Mouse (Mus musculus): ENCODE results near the gene Nrcam. TPM values are rescaled to one million over a fixed set of nuclear protein-coding genes. Genes with fewer than 3 reads are reported as not detected.

Gene Nrcam
- polyA plus RNA-seq, 1 experiment from 2014 or later, result 75.7 TPM

GRCm38 (mm10) chr12:44532337-44533113 lies 203.8 kb downstream of the Nrcam start:
- no peak overlapping the region for H3K4me3 ChIP-seq (ENCODE audit: low read depth, low read length)
- ATAC-seq (ENCODE audit: low FRiP score), result no peak
- no peaks in the 10 kb centered on the region for H3K9me3 ChIP-seq (ENCODE audit: control insufficient read depth, low read length)
- H3K27me3 ChIP-seq (ENCODE audit: control insufficient read depth, insufficient read depth, low read length), result no peaks in the 10 kb centered on the region
- no peak overlapping the region for H3K27ac ChIP-seq (ENCODE audit: low read depth, low read length)
- H3K4me2 ChIP-seq, result no peak overlapping the region
- peak; percentile 69 for DNase-seq (ENCODE audit: low spot score, missing footprints)
- WGBS, result 77% methylated on average over 19 of the region's 19 CpGs
- H3K9ac ChIP-seq (ENCODE audit: low read length), result no peak overlapping the region
- peaks cover 7% of the 10 kb centered on the region for H3K4me1 ChIP-seq (ENCODE audit: control insufficient read depth, insufficient read depth, low read length)
- no peaks in the 10 kb centered on the region for H3K36me3 ChIP-seq (ENCODE audit: control insufficient read depth, insufficient read depth, low read length)

- DNase-seq (ENCODE audit: low spot score, missing footprints), result peak; percentile 80
- Histone ChIP-seq H3K4me1 (ENCODE audit: control insufficient read depth, insufficient read depth, low read length) (no peaks in the 10 kb centered on the region), H3K4me3 (ENCODE audit: low read depth, low read length) (no peak overlapping the region), H3K27ac (ENCODE audit: low read depth, low read length) (no peak overlapping the region), H3K9me3 (ENCODE audit: control insufficient read depth, low read length) (no peaks in the 10 kb centered on the region), H3K4me2 (no peak overlapping the region), H3K9ac (ENCODE audit: low read length) (no peak overlapping the region), H3K36me3 (ENCODE audit: control insufficient read depth, insufficient read depth, low read length) (no peaks in the 10 kb centered on the region), H3K27me3 (ENCODE audit: control insufficient read depth, insufficient read depth, low read length) (no peaks in the 10 kb centered on the region)
- ATAC-seq (ENCODE audit: low FRiP score), result peak; percentile 35; the same call in 1 of the 2 replicates
- WGBS, result 76% methylated on average over 7 of the region's 7 CpGs
Observed at GRCm38 (mm10) chr12:44534100-44534633, 205.5 kb downstream of the Nrcam start.

DNA sequence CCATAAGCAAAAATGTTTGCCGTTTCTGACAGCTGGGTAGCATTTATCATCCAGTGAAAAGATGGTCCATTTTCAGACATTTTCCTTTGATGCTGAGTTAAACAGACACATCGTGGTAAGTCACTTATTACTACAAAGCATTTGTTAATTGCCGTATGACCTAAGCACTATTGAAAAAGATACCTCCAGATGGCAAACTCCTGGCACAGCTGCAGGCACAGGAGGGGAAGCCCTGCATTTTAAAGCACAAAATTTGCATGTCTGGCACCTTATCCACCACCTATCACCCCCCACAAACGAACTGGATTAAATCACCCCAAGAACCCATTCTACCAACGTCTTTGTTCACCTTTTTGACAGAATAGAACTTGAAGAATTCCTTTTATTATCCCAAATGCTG lies 206.9 kb downstream of the Nrcam start:
- no peaks in the 10 kb centered on the region for H3K36me3 ChIP-seq (ENCODE audit: control insufficient read depth, insufficient read depth, low read length)
- WGBS, result 37% methylated on average over 5 of the region's 5 CpGs
- ATAC-seq (ENCODE audit: low FRiP score) (no peak), DNase-seq (ENCODE audit: low spot score, missing footprints) (peak; percentile 66)
- H3K4me2 ChIP-seq, result no peak overlapping the region
- no peak overlapping the region for H3K27ac ChIP-seq (ENCODE audit: low read depth, low read length)
- no peaks in the 10 kb centered on the region for H3K9me3 ChIP-seq (ENCODE audit: control insufficient read depth, low read length)
- H3K9ac ChIP-seq (ENCODE audit: low read length), result no peak overlapping the region
- no peaks in the 10 kb centered on the region for H3K27me3 ChIP-seq (ENCODE audit: control insufficient read depth, insufficient read depth, low read length)
- no peaks in the 10 kb centered on the region for H3K4me1 ChIP-seq (ENCODE audit: control insufficient read depth, insufficient read depth, low read length)
- no peak overlapping the region for H3K4me3 ChIP-seq (ENCODE audit: low read depth, low read length)

- Histone ChIP-seq H3K4me2 (no peak overlapping the region), H3K36me3 (ENCODE audit: control insufficient read depth, insufficient read depth, low read length) (no peaks in the 10 kb centered on the region), H3K9ac (ENCODE audit: low read length) (no peak overlapping the region), H3K27ac (ENCODE audit: low read depth, low read length) (no peak overlapping the region), H3K4me3 (ENCODE audit: low read depth, low read length) (no peak overlapping the region), H3K27me3 (ENCODE audit: control insufficient read depth, insufficient read depth, low read length) (no peaks in the 10 kb centered on the region), H3K4me1 (ENCODE audit: control insufficient read depth, insufficient read depth, low read length) (no peaks in the 10 kb centered on the region), H3K9me3 (ENCODE audit: control insufficient read depth, low read length) (no peaks in the 10 kb centered on the region)
- DNase-seq (ENCODE audit: low spot score, missing footprints), result peak; percentile 98
- peak; percentile 66 for ATAC-seq (ENCODE audit: low FRiP score)
- 61% methylated on average over 8 of the region's 8 CpGs for WGBS
Observed at GRCm38 (mm10) chr12:44547721-44548369, 219.2 kb downstream of the Nrcam start.

- no peaks in the 10 kb centered on the region for H3K4me1 ChIP-seq (ENCODE audit: control insufficient read depth, insufficient read depth, low read length)
- H3K9me3 ChIP-seq (ENCODE audit: control insufficient read depth, low read length), result no peaks in the 10 kb centered on the region
- no peak overlapping the region for H3K27ac ChIP-seq (ENCODE audit: low read depth, low read length)
- no peaks in the 10 kb centered on the region for H3K36me3 ChIP-seq (ENCODE audit: control insufficient read depth, insufficient read depth, low read length)
- H3K27me3 ChIP-seq (ENCODE audit: control insufficient read depth, insufficient read depth, low read length), result no peaks in the 10 kb centered on the region
- H3K9ac ChIP-seq (ENCODE audit: low read length), result no peak overlapping the region
- no peak overlapping the region for H3K4me3 ChIP-seq (ENCODE audit: low read depth, low read length)
- 69% methylated on average over 9 of the region's 9 CpGs for WGBS
- no peak overlapping the region for H3K4me2 ChIP-seq
- ATAC-seq (ENCODE audit: low FRiP score), result no peak
- peak; percentile 62 for DNase-seq (ENCODE audit: low spot score, missing footprints)
Observed at GRCm38 (mm10) chr12:44548465-44548864, 219.8 kb downstream of the Nrcam start.

DNA sequence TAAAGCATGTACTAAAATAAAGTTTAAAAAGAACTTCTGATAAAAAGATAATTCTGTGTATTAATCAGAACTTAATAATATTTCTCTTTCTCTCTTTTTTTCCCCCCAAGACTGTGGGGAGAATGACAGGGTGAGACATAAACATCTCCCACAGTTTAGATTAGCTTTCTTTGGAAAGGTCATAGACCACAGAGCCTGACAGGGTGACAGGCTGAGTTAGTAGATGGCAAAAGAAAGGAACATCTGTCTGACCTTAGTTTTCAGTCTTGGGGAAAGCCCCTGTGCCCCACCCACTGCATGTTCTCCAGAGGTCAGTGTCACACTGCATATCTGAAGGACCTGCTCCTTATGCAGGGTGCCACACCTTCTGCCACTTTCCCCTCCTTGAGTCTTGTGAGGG lies 222.9 kb downstream of the Nrcam start:
- Histone ChIP-seq H3K4me2 (no peak overlapping the region), H3K27me3 (ENCODE audit: control insufficient read depth, insufficient read depth, low read length) (no peaks in the 10 kb centered on the region), H3K4me3 (ENCODE audit: low read depth, low read length) (no peak overlapping the region), H3K36me3 (ENCODE audit: control insufficient read depth, insufficient read depth, low read length) (no peaks in the 10 kb centered on the region), H3K9me3 (ENCODE audit: control insufficient read depth, low read length) (no peaks in the 10 kb centered on the region), H3K9ac (ENCODE audit: low read length) (no peak overlapping the region), H3K4me1 (ENCODE audit: control insufficient read depth, insufficient read depth, low read length) (no peaks in the 10 kb centered on the region), H3K27ac (ENCODE audit: low read depth, low read length) (no peak overlapping the region)
- ATAC-seq (ENCODE audit: low FRiP score) (no peak), DNase-seq (ENCODE audit: low spot score, missing footprints) (peak; percentile 26)

DNA sequence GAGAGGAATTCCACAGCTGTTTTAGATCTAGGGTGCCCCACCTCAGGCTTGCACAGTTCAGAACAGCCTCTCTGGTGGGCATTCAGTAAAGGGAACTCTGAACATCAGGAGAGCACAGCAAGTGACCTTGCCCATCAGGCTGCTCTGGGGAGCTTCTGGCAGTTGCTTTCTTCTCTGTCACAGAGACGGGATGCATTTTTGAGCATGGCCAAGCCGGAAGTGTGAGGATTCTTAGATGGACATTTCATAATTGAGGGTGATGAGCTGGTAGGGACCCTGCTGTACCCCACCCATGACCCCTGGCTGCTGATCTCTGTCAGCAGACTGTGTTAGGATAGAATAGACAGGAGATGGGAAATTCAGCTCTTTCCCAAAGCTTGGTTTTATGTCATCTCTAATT lies 225.4 kb downstream of the Nrcam start:
- 81% methylated on average over 2 of the region's 2 CpGs for WGBS
- H3K4me3 ChIP-seq (ENCODE audit: low read depth, low read length), result no peak overlapping the region

DNA sequence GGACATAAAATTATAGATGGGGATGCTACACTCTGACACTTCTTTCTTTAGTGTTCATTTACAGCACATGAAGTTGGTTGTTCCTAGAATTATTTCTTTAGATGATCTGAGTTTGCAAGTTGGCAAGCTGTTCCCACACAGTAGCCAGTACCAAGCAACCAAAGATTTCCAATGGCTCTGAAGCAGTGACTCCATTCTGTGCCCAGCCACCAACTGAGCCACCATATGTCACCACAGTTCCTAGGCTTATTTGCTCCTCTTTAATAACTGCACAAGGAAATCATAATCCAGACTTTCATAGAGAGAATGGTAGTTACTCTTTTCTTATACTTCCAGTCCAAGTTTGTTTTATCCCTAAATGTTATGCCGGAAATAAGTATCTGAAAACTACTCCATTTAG lies 226.1 kb downstream of the Nrcam start:
- Histone ChIP-seq H3K27ac (ENCODE audit: low read depth, low read length) (no peak overlapping the region), H3K4me1 (ENCODE audit: control insufficient read depth, insufficient read depth, low read length) (no peaks in the 10 kb centered on the region), H3K9me3 (ENCODE audit: control insufficient read depth, low read length) (no peaks in the 10 kb centered on the region), H3K4me3 (ENCODE audit: low read depth, low read length) (no peak overlapping the region), H3K27me3 (ENCODE audit: control insufficient read depth, insufficient read depth, low read length) (no peaks in the 10 kb centered on the region), H3K4me2 (no peak overlapping the region), H3K36me3 (ENCODE audit: control insufficient read depth, insufficient read depth, low read length) (no peaks in the 10 kb centered on the region), H3K9ac (ENCODE audit: low read length) (no peak overlapping the region)
- no peak for DNase-seq (ENCODE audit: low spot score, missing footprints)
- WGBS, result 86% methylated on average over 1 of the region's 1 CpGs
- ATAC-seq (ENCODE audit: low FRiP score), result no peak

More for the DNA sequence above, 225.4 kb downstream of the Nrcam start:
- H3K9me3 ChIP-seq (ENCODE audit: control insufficient read depth, low read length), result no peaks in the 10 kb centered on the region
- H3K27ac ChIP-seq (ENCODE audit: low read depth, low read length), result no peak overlapping the region
- DNase-seq (ENCODE audit: low spot score, missing footprints) (no peak), ATAC-seq (ENCODE audit: low FRiP score) (no peak)
- no peaks in the 10 kb centered on the region for H3K36me3 ChIP-seq (ENCODE audit: control insufficient read depth, insufficient read depth, low read length)
- no peaks in the 10 kb centered on the region for H3K4me1 ChIP-seq (ENCODE audit: control insufficient read depth, insufficient read depth, low read length)
- H3K27me3 ChIP-seq (ENCODE audit: control insufficient read depth, insufficient read depth, low read length), result no peaks in the 10 kb centered on the region
- no peak overlapping the region for H3K9ac ChIP-seq (ENCODE audit: low read length)
- no peak overlapping the region for H3K4me2 ChIP-seq

GRCm38 (mm10) chr12:44560002-44560401 lies 231.3 kb downstream of the Nrcam start:
- ATAC-seq (ENCODE audit: low FRiP score) (no peak), DNase-seq (ENCODE audit: low spot score, missing footprints) (no peak)
- H3K9ac ChIP-seq (ENCODE audit: low read length), result no peak overlapping the region
- H3K4me1 ChIP-seq (ENCODE audit: control insufficient read depth, insufficient read depth, low read length), result no peaks in the 10 kb centered on the region
- H3K36me3 ChIP-seq (ENCODE audit: control insufficient read depth, insufficient read depth, low read length), result peaks cover 5% of the 10 kb centered on the region; the same call in 1 of the 2 replicates
- no peaks in the 10 kb centered on the region for H3K9me3 ChIP-seq (ENCODE audit: control insufficient read depth, low read length)
- no peak overlapping the region for H3K4me3 ChIP-seq (ENCODE audit: low read depth, low read length)
- no peak overlapping the region for H3K4me2 ChIP-seq
- no peaks in the 10 kb centered on the region for H3K27me3 ChIP-seq (ENCODE audit: control insufficient read depth, insufficient read depth, low read length)
- H3K27ac ChIP-seq (ENCODE audit: low read depth, low read length), result no peak overlapping the region
